Mouse (Mus musculus) lung, adult 2 months (tissue): ENCODE measurements around the gene Sipa1l1. TPM values are rescaled to one million over a fixed set of nuclear protein-coding genes. Genes with fewer than 3 reads are reported as not detected.
"Not testable (repeated sequence)": the region's sequence is repeated elsewhere in the genome, so short reads cannot be mapped to it uniquely, and the experiment has no call there.

Experiments
- DNase-seq: peaks from one replicate; pipeline ENCODE4 v3.0.0; 2022
- H3K4me1 ChIP-seq: fragments of 200-500 bp; 2 replicates; pipeline ENCODE4 v1.6.1; 2011; ENCODE audit warnings: low read length; ENCODE audit not compliant: control insufficient read depth, insufficient read depth
- H3K4me3 ChIP-seq: fragments of 200-500 bp; replicated peaks from 2 replicates; pipeline ENCODE3; 2011; ENCODE audit warnings: low read depth, mild to moderate bottlenecking, control low read depth, low read length; ENCODE audit errors: extremely low read depth
- CTCF ChIP-seq: fragments of 200-500 bp; IDR thresholded peaks from 2 replicates; pipeline ENCODE4 v1.5.1; 2011; ENCODE audit warnings: mild to moderate bottlenecking, low read length, control low read depth; ENCODE audit not compliant: insufficient read depth
- POLR2A ChIP-seq: fragments of 200-500 bp; IDR thresholded peaks from 2 replicates; pipeline ENCODE4 v1.6.1; 2011; ENCODE audit warnings: low read depth, mild to moderate bottlenecking, control low read depth, low read length, borderline replicate concordance; ENCODE audit errors: extremely low read depth
- WGBS: fragments of 180-500 bp; shearing (Covaris S2); methylation state at CpG from one replicate; pipeline ENCODE4 v1.1.7; 2018; 5-methylcytosine and 5-hydroxymethylcytosine counted together
- polyA plus RNA-seq: library from polyadenylated mRNA; depleted of rRNA; stranded (reverse); fragments of >200 nt; gene quantifications from 2 replicates; pipeline ENCODE4 v1.2.3, GENCODE M21; 2012

Sipa1l1 gene
- polyA plus RNA-seq, 1 experiment = 26.9 TPM

DNA sequence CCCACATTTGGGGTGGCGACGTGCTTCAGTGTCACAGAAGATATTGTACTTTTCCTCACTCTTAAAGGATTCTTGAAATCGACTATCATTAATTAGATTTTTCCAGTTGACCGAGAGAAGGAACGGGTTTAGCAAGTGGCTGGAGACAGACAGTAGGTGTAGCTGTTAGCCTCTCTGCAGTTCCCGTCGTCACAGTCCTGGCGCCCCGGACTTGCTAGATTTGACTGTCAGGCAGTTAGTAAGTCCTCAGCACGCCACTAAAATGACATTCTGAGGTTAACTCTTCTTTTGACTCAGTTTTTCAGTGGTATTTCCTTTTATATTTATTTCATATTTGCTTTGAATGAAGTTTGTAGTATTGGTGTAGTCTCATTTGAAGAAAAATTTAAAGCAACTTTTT lies 2.5 kb downstream of the Sipa1l1 start:
- DNase-seq = no peak
- H3K4me3 ChIP-seq = peak overlapping the region; percentile 26
- H3K4me1 ChIP-seq = peaks cover 13% of the 10 kb centered on the region
- 27% methylated on average over 10 of the region's 10 CpGs for WGBS
- TF ChIP-seq POLR2A = no peak
- TF ChIP-seq CTCF = peak; percentile 61

DNA sequence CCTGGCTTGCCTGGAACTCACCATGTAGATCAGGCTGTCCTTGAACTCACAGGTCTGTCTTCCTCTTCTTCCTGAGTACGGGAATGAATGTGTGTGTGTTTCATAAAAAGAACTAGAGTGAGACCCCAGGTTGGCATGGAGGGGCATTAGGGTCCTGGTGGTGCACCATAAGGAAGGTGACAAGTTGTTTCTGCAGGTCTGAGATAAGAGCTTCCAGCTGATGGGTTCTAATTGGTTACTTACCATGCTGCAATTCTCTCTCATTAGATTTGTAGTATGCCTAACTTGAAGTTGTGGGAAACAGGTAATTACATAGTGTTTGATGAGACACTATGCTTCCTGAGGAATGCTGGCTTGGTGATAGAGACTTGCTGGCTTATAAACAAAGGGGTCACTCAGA lies 4.5 kb downstream of the Sipa1l1 start:
- WGBS = 79% methylated on average over 1 of the region's 1 CpGs
- H3K4me3 ChIP-seq = no peak overlapping the region
- H3K4me1 ChIP-seq = peaks cover 9% of the 10 kb centered on the region
- TF ChIP-seq CTCF = no peak
- TF ChIP-seq POLR2A = no peak
- DNase-seq = no peak

DNA sequence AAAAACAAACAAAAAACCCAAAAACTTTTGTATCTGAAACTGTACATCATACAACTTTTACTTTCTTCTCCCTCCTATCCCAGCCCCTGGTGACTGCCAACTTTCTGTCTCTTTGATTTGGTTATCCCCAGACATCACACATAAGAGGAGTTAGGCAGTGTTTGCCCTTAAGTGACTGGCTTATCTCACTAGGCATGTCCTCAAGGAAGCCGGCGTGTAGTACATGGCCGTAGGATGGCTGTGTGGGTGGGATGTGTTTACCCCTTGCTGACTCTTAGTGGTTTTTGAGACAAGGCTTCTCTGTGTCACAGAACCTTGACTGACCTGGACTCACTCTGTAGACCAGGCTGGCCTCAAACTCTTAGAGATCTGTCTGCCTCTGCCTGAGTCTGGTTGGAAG lies 6.6 kb downstream of the Sipa1l1 start:
- TF ChIP-seq CTCF = no peak
- Histone ChIP-seq H3K4me3 (no peak overlapping the region), H3K4me1 (peaks cover 14% of the 10 kb centered on the region)
- WGBS = 28% methylated on average over 3 of the region's 3 CpGs
- DNase-seq = no peak

DNA sequence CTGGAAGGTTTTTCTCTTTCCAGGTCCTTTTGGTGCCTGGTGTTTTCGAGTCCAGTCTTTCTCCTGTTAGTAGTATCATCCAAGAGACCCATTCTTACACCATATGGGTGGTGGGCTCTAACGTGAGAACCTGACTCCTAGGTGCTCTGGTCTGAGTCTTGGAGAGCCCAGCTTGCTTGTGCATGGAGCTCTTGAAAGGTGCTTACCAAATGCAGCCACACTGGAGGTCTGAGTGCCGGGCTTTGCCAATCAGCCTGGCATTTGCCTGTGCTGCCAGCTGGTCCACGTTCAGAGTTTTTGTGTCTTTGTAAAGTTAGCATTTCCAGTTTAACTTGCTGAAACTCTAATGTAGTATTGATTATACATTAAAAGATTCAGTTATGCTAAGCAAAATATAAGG lies 9.5 kb downstream of the Sipa1l1 start:
- DNase-seq = no peak
- WGBS = 82% methylated on average over 4 of the region's 4 CpGs
- TF ChIP-seq POLR2A (no peak), CTCF (no peak)

GRCm38 (mm10) chr12:82179626-82180025 lies 10.5 kb downstream of the Sipa1l1 start:
- DNase-seq = no peak
- no peak for TF ChIP-seq POLR2A
- no peak for TF ChIP-seq CTCF
- 86% methylated on average over 4 of the region's 4 CpGs for WGBS
- Histone ChIP-seq H3K4me1 (peaks cover 6% of the 10 kb centered on the region; the same call in 1 of the 2 replicates), H3K4me3 (no peak overlapping the region)

More for the DNA sequence above, 9.5 kb downstream of the Sipa1l1 start:
- H3K4me3 ChIP-seq = no peak overlapping the region
- peaks cover 6% of the 10 kb centered on the region; the same call in 1 of the 2 replicates for H3K4me1 ChIP-seq

GRCm38 (mm10) chr12:82186156-82186555 lies 17.0 kb downstream of the Sipa1l1 start:
- H3K4me3 ChIP-seq, DNase-seq: not testable (repeated sequence)
- H3K4me1 ChIP-seq = peaks cover 23% of the 10 kb centered on the region

- Histone ChIP-seq H3K4me1 (peaks cover 23% of the 10 kb centered on the region), H3K4me3 (no peak overlapping the region)
- no peak for TF ChIP-seq CTCF
- TF ChIP-seq POLR2A = no peak
- no peak for DNase-seq
- WGBS = 42% methylated on average over 3 of the region's 3 CpGs
Observed at GRCm38 (mm10) chr12:82186740-82187139, 17.6 kb downstream of the Sipa1l1 start.

- WGBS = 26% methylated on average over 7 of the region's 7 CpGs
- no peak for DNase-seq
Observed at GRCm38 (mm10) chr12:82187178-82187839, 18.2 kb downstream of the Sipa1l1 start.

GRCm38 (mm10) chr12:82188321-82189075 lies 19.4 kb downstream of the Sipa1l1 start:
- TF ChIP-seq CTCF (no peak), POLR2A (no peak)
- H3K4me1 ChIP-seq = peaks cover 31% of the 10 kb centered on the region
- no peak for DNase-seq
- WGBS = 34% methylated on average over 9 of the region's 9 CpGs
- H3K4me3 ChIP-seq = no peak overlapping the region

More at GRCm38 (mm10) chr12:82187178-82187839, 18.2 kb downstream of the Sipa1l1 start:
- Histone ChIP-seq H3K4me3 (no peak overlapping the region), H3K4me1 (peaks cover 23% of the 10 kb centered on the region)
- TF ChIP-seq POLR2A = no peak
- no peak for TF ChIP-seq CTCF

DNA sequence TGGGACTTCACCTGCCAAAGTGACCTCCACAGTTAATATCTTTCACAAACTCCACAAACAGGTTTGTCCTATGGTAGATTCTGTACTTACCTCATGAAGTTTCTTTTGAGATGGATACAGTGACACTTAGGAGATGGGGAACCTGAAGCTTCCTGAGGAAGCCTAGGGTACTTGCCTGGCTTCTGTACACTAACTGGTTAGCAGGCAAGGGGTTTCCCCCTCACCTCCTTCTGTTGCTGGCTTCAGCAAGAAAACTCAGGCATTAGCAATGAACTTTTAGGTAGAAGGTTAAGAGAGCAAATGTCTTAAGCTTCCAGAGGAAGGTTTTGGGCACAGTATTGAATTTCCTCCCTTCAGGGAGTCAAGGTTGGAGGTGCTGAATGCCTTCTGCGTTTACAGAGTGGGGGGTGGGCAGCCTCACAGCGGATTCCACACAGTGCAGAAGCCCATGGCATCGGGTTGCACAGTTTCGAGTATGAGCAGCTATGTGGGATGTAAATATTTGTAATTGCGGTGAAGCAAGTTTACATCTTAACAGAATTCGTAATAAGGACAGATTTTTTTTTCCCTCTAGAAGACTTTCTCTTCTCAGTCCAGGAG lies 20.1 kb downstream of the Sipa1l1 start:
- TF ChIP-seq CTCF (no peak), POLR2A (no peak)
- no peak for DNase-seq
- Histone ChIP-seq H3K4me1 (peaks cover 31% of the 10 kb centered on the region), H3K4me3 (no peak overlapping the region)
- 32% methylated on average over 6 of the region's 6 CpGs for WGBS
